Mouse (Mus musculus) stomach, postnatal 0 days (tissue): ENCODE data around the gene Tsnaxip1.

Source experiments
- CTCF ChIP-seq: IDR thresholded peaks from 2 replicates; pipeline ENCODE4 v1.5.1; 2016; ENCODE audit warnings: antibody characterized with exemption, low read depth, mild to moderate bottlenecking, moderate library complexity
- EP300 ChIP-seq: optimal IDR thresholded peaks from 2 replicates; pipeline ENCODE3; 2016; ENCODE audit warnings: antibody characterized with exemption

- TF ChIP-seq CTCF (no peak), EP300 (no peak)
Measured at GRCm38 (mm10) chr8:105798408-105798807, 29.1 kb upstream of the Tsnaxip1 start.
